Mouse (Mus musculus): ENCODE measurements at regions not wholly inside any gene's neighbourhood (a gene's known extent, or its start where the extent isn't known, plus 50 kb on each side); places are given as distances from the start of the nearest gene placed in this dataset.

GRCm38 (mm10) chr5:91709494-91710286 is 192.3 kb downstream of the Parm1 start:
- H3K36me3 ChIP-seq (ENCODE audit: insufficient read depth) = no peaks in the 10 kb centered on the region
- DNase-seq (no peak), ATAC-seq (no peak)
- no peak overlapping the region for H3K4me3 ChIP-seq (ENCODE audit: low read depth, low read length)
- no peaks in the 10 kb centered on the region for H3K4me1 ChIP-seq (ENCODE audit: insufficient read depth)
- no peak overlapping the region for H3K27ac ChIP-seq (ENCODE audit: low read depth, low read length)
- H3K4me2 ChIP-seq (ENCODE audit: low read depth) = no peak overlapping the region
- no peaks in the 10 kb centered on the region for H3K9me3 ChIP-seq (ENCODE audit: low read length)
- no peak overlapping the region for H3K9ac ChIP-seq
- TF ChIP-seq CTCF (IDR thresholded peaks at IDR 0.05; ENCODE audit: low read depth) = no peak
- no peaks in the 10 kb centered on the region for H3K27me3 ChIP-seq (ENCODE audit: insufficient read depth, low read length)
- WGBS = 82% methylated on average over 1 of the region's 1 CpGs

GRCm38 (mm10) chr5:91708149-91708548 is 190.7 kb downstream of the Parm1 start:
- no peak overlapping the region for H3K4me3 ChIP-seq (ENCODE audit: low read depth, low read length)
- H3K9ac ChIP-seq = no peak overlapping the region
- no peaks in the 10 kb centered on the region for H3K4me1 ChIP-seq (ENCODE audit: insufficient read depth)
- no peak overlapping the region for H3K27ac ChIP-seq (ENCODE audit: low read depth, low read length)
- TF ChIP-seq CTCF (IDR thresholded peaks at IDR 0.05; ENCODE audit: low read depth) = no peak
- ATAC-seq (no peak), DNase-seq (no peak)
- no peaks in the 10 kb centered on the region for H3K9me3 ChIP-seq (ENCODE audit: low read length)
- no peaks in the 10 kb centered on the region for H3K27me3 ChIP-seq (ENCODE audit: insufficient read depth, low read length)
- no peaks in the 10 kb centered on the region for H3K36me3 ChIP-seq (ENCODE audit: insufficient read depth)
- no peak overlapping the region for H3K4me2 ChIP-seq (ENCODE audit: low read depth)
- WGBS = 83% methylated on average over 6 of the region's 6 CpGs

GRCm38 (mm10) chr5:91697075-91697474 is 179.7 kb downstream of the Parm1 start:
- Histone ChIP-seq H3K9ac (no peak overlapping the region), H3K4me1 (ENCODE audit: insufficient read depth) (no peaks in the 10 kb centered on the region), H3K4me2 (ENCODE audit: low read depth) (no peak overlapping the region), H3K9me3 (ENCODE audit: low read length) (no peaks in the 10 kb centered on the region), H3K27me3 (ENCODE audit: insufficient read depth, low read length) (no peaks in the 10 kb centered on the region), H3K4me3 (ENCODE audit: low read depth, low read length) (no peak overlapping the region), H3K27ac (ENCODE audit: low read depth, low read length) (no peak overlapping the region), H3K36me3 (ENCODE audit: insufficient read depth) (no peaks in the 10 kb centered on the region)
- WGBS = 76% methylated on average over 6 of the region's 6 CpGs
- DNase-seq (no peak), ATAC-seq (no peak)
- TF ChIP-seq CTCF (IDR thresholded peaks at IDR 0.05; ENCODE audit: low read depth) = no peak

GRCm38 (mm10) chr5:91696532-91696931 is 179.1 kb downstream of the Parm1 start:
- ATAC-seq = no peak
- H3K4me3 ChIP-seq (ENCODE audit: low read depth, low read length) = no peak overlapping the region

GRCm38 (mm10) chr5:91695632-91696031 is 178.2 kb downstream of the Parm1 start:
- no peaks in the 10 kb centered on the region for H3K36me3 ChIP-seq (ENCODE audit: insufficient read depth)
- H3K27me3 ChIP-seq (ENCODE audit: insufficient read depth, low read length) = no peaks in the 10 kb centered on the region
- H3K4me1 ChIP-seq (ENCODE audit: insufficient read depth) = no peaks in the 10 kb centered on the region
- no peak for DNase-seq
- H3K9me3 ChIP-seq (ENCODE audit: low read length) = no peaks in the 10 kb centered on the region
- no peak for ATAC-seq
- TF ChIP-seq CTCF (IDR thresholded peaks at IDR 0.05; ENCODE audit: low read depth) = no peak
- no peak overlapping the region for H3K9ac ChIP-seq
- no peak overlapping the region for H3K27ac ChIP-seq (ENCODE audit: low read depth, low read length)
- H3K4me3 ChIP-seq (ENCODE audit: low read depth, low read length) = no peak overlapping the region
- WGBS = 70% methylated on average over 3 of the region's 3 CpGs
- no peak overlapping the region for H3K4me2 ChIP-seq (ENCODE audit: low read depth)

More at GRCm38 (mm10) chr5:91696532-91696931, 179.1 kb downstream of the Parm1 start:
- Histone ChIP-seq H3K4me2 (ENCODE audit: low read depth) (no peak overlapping the region), H3K9ac (no peak overlapping the region), H3K36me3 (ENCODE audit: insufficient read depth) (no peaks in the 10 kb centered on the region), H3K9me3 (ENCODE audit: low read length) (no peaks in the 10 kb centered on the region), H3K27me3 (ENCODE audit: insufficient read depth, low read length) (no peaks in the 10 kb centered on the region), H3K4me1 (ENCODE audit: insufficient read depth) (no peaks in the 10 kb centered on the region), H3K27ac (ENCODE audit: low read depth, low read length) (no peak overlapping the region)
- DNase-seq = no peak
- TF ChIP-seq CTCF (IDR thresholded peaks at IDR 0.05; ENCODE audit: low read depth) = no peak
- 84% methylated on average over 6 of the region's 6 CpGs for WGBS

GRCm38 (mm10) chr5:91693277-91693676 is 175.9 kb downstream of the Parm1 start:
- ATAC-seq = peak; percentile 51
- WGBS = 74% methylated on average over 11 of the region's 11 CpGs
- TF ChIP-seq CTCF (IDR thresholded peaks at IDR 0.05; ENCODE audit: low read depth) = no peak

GRCm38 (mm10) chr5:91692292-91692691 is 174.9 kb downstream of the Parm1 start:
- no peak for TF ChIP-seq CTCF (IDR thresholded peaks at IDR 0.05; ENCODE audit: low read depth)
- 25% methylated on average over 6 of the region's 6 CpGs for WGBS
- Histone ChIP-seq H3K27ac (ENCODE audit: low read depth, low read length) (no peak overlapping the region), H3K27me3 (ENCODE audit: insufficient read depth, low read length) (no peaks in the 10 kb centered on the region), H3K9ac (no peak overlapping the region), H3K36me3 (ENCODE audit: insufficient read depth) (no peaks in the 10 kb centered on the region), H3K9me3 (ENCODE audit: low read length) (no peaks in the 10 kb centered on the region), H3K4me2 (ENCODE audit: low read depth) (no peak overlapping the region), H3K4me1 (ENCODE audit: insufficient read depth) (no peaks in the 10 kb centered on the region), H3K4me3 (ENCODE audit: low read depth, low read length) (no peak overlapping the region)
- DNase-seq = no peak
- no peak for ATAC-seq

More at GRCm38 (mm10) chr5:91693277-91693676, 175.9 kb downstream of the Parm1 start:
- no peak overlapping the region for H3K9ac ChIP-seq
- H3K4me1 ChIP-seq (ENCODE audit: insufficient read depth) = no peaks in the 10 kb centered on the region
- H3K36me3 ChIP-seq (ENCODE audit: insufficient read depth) = no peaks in the 10 kb centered on the region
- no peaks in the 10 kb centered on the region for H3K27me3 ChIP-seq (ENCODE audit: insufficient read depth, low read length)
- H3K9me3 ChIP-seq (ENCODE audit: low read length) = no peaks in the 10 kb centered on the region
- H3K4me3 ChIP-seq (ENCODE audit: low read depth, low read length) = no peak overlapping the region
- DNase-seq = peak; percentile 20
- H3K4me2 ChIP-seq (ENCODE audit: low read depth) = no peak overlapping the region
- H3K27ac ChIP-seq (ENCODE audit: low read depth, low read length) = no peak overlapping the region

All from forebrain, postnatal 0 days (tissue).